Mouse (Mus musculus) cortical plate, adult 2 months (tissue): ENCODE data around the gene Crim1. TPM values are rescaled to one million over a fixed set of nuclear protein-coding genes. Genes with fewer than 3 reads are reported as not detected.

Experiments
- H3K27ac ChIP-seq: fragments of 200-500 bp; 2 replicates; pipeline ENCODE4 v1.5.1; 2012; ENCODE audit warnings: low read length, control low read depth, inconsistent platforms; ENCODE audit not compliant: insufficient read depth
- H3K4me1 ChIP-seq: fragments of 200-500 bp; 2 replicates; pipeline ENCODE4 v1.6.1; 2011; ENCODE audit warnings: low read length; ENCODE audit not compliant: control insufficient read depth, insufficient read depth
- H3K4me3 ChIP-seq: fragments of 200-500 bp; 2 replicates; pipeline ENCODE4 v1.5.1; 2011; ENCODE audit warnings: mild to moderate bottlenecking, low read length, control low read depth; ENCODE audit not compliant: insufficient read depth
- CTCF ChIP-seq: fragments of 200-500 bp; IDR thresholded peaks from 2 replicates; pipeline ENCODE4 v1.5.1; 2011; ENCODE audit warnings: mild to moderate bottlenecking, control low read depth, low read length; ENCODE audit not compliant: insufficient read depth; ENCODE audit errors: extremely low read depth
- POLR2A ChIP-seq: fragments of 200-500 bp; IDR thresholded peaks from 2 replicates; pipeline ENCODE4 v1.6.1; 2011; ENCODE audit warnings: mild to moderate bottlenecking, low read length, control low read depth; ENCODE audit not compliant: insufficient read depth; ENCODE audit errors: extremely low read depth
- polyA plus RNA-seq: library from polyadenylated mRNA; depleted of rRNA; stranded (reverse); fragments of >200 nt; gene quantifications from 2 replicates; pipeline ENCODE4 v1.2.3, GENCODE M21; 2012

Crim1 gene
- polyA plus RNA-seq, 1 experiment = 33.5 TPM

DNA sequence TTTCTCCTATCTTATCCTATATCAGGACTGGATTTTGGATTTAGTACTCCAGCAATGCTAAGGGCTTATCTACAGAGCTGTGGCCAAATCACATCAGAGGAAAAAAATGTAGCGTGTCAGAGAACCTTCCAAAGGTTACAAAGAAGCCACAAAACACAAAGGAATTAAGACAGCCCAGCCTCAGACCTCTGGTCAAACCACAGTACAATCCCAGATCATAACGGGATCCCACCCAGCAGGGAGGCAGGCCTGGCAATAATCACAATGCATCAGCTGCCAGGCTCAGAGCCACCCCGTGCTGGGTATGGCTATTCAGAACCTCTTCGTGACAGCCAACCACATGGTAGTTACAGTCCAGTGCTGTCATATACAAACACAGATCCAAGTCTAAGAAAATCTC lies 201.7 kb downstream of the Crim1 start:
- H3K27ac ChIP-seq = no peak overlapping the region
- H3K4me3 ChIP-seq = no peak overlapping the region
- H3K4me1 ChIP-seq = peaks cover 2% of the 10 kb centered on the region; the same call in 1 of the 2 replicates
- TF ChIP-seq POLR2A = no peak

DNA sequence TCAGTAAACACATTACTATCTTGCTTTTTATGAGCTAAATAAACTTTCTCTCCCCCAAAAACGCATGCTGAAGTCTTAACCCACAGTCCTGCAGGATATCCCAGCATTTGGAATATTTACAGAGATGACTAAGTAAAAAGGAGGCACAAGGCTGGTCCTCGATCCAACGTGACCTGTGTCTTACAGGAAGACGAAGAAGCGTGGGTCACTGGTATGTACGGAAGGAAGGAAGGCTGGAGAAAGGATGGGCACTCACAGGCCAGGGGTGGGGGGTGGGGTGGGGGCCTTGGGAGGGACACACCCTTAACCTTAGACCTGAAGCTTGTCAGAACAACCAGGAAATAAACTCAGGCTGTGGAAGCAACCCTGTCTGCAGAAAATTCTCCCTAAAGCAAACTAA lies 202.1 kb downstream of the Crim1 start:
- TF ChIP-seq CTCF (no peak), POLR2A (no peak)
- no peak overlapping the region for H3K4me3 ChIP-seq

DNA sequence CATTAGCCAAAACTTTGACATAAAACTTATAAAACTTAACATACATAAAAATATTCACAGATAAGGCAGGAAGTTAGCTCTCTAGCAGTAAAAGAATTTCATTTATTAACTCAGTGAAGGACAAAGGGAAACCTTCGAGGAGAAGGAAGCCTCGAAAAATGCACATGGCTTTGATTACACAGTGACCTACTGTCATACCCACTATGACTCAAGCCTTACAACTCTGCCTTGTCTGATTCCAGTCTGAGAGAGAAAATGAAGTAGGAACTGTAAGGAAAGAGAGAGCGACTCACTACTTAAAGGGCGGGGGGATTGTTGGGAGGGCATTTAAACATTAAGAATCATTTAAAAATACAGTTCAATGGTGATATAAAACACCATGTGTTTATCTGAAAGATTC lies 203.2 kb downstream of the Crim1 start:
- peaks cover 2% of the 10 kb centered on the region; the same call in 1 of the 2 replicates for H3K4me1 ChIP-seq
- no peak overlapping the region for H3K27ac ChIP-seq
- no peak overlapping the region for H3K4me3 ChIP-seq
- TF ChIP-seq POLR2A (no peak), CTCF (no peak)

More for the DNA sequence above, 202.1 kb downstream of the Crim1 start:
- Histone ChIP-seq H3K27ac (no peak overlapping the region), H3K4me1 (peaks cover 2% of the 10 kb centered on the region; the same call in 1 of the 2 replicates)

GRCm38 (mm10) chr17:78403804-78404203 lies 203.8 kb downstream of the Crim1 start:
- no peak for TF ChIP-seq CTCF
- TF ChIP-seq POLR2A = no peak
- Histone ChIP-seq H3K4me3 (no peak overlapping the region), H3K27ac (no peak overlapping the region), H3K4me1 (peaks cover 2% of the 10 kb centered on the region; the same call in 1 of the 2 replicates)

- H3K27ac ChIP-seq = no peak overlapping the region
Observed at GRCm38 (mm10) chr17:78405336-78405735, 205.3 kb downstream of the Crim1 start.

DNA sequence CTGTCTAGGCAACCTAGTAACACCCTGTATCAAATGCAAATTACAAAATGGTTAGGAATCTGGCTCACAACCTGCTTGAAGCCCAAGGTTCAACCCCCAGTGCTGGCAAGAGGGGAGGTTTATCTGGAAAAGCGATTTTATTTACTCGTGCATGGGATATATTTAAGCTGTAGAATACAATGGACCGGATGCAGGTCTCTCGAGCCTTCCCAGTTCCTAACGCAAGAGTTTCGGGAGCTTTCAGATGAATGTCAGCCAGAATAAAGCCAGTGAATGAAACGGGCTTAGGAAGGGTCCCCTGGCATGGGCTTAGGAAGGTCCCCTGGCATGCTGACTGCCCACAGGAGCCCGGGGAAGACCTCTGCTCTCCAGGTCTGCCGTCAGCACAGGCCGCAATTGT lies 206.8 kb downstream of the Crim1 start:
- TF ChIP-seq CTCF = no peak
- no peak for TF ChIP-seq POLR2A
- Histone ChIP-seq H3K4me3 (no peak overlapping the region), H3K27ac (no peak overlapping the region), H3K4me1 (no peaks in the 10 kb centered on the region; the same call in 1 of the 2 replicates)

More at GRCm38 (mm10) chr17:78405336-78405735, 205.3 kb downstream of the Crim1 start:
- TF ChIP-seq CTCF (no peak), POLR2A (no peak)
- Histone ChIP-seq H3K4me3 (no peak overlapping the region), H3K4me1 (peaks cover 1% of the 10 kb centered on the region; the same call in 1 of the 2 replicates)

GRCm38 (mm10) chr17:78407581-78407980 lies 207.5 kb downstream of the Crim1 start:
- Histone ChIP-seq H3K4me1 (no peaks in the 10 kb centered on the region), H3K27ac (no peak overlapping the region), H3K4me3 (no peak overlapping the region)
- TF ChIP-seq POLR2A (no peak), CTCF (no peak)

DNA sequence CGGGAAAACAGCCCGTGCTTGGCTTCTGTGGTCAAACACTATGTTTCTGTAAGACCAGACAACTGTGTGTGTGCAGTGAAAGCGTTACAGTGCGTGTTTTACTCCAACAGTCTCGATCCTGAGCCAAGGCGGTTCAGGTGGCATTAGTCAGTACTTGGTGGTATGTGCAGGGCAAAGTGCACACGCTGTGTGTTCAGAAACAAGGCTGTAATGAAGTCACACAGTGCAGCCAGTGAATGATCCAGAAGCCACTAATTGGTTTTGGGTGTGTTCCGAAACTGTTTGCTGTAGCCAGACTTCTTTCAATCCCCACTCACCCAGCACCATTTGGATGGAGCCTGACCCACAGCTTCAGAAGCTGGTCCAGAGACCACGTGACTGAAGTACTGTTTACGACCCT lies 208.3 kb downstream of the Crim1 start:
- H3K4me3 ChIP-seq = no peak overlapping the region
- TF ChIP-seq CTCF (no peak), POLR2A (no peak)
- no peaks in the 10 kb centered on the region for H3K4me1 ChIP-seq
- no peak overlapping the region for H3K27ac ChIP-seq

DNA sequence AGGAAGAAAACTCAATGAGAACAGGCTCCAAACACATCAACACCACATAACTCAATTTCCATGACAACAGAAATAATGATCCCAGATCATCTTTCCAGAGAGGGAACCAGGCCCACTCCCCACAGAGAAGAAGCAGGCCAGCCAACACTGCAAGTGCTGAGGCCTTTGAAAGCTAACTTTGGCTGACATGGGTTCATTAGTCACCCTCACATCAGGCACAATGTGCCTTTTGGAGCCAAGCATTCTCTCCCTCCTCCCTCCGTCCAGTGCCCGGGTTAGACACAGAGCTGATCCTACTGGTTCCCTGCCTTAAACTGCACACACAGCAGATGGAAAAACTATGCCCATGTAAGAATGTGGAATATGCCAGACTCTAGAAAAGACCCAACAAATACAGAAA lies 209.9 kb downstream of the Crim1 start:
- Histone ChIP-seq H3K4me1 (no peaks in the 10 kb centered on the region), H3K4me3 (no peak overlapping the region), H3K27ac (no peak overlapping the region)
- TF ChIP-seq POLR2A (no peak), CTCF (no peak)

- no peak overlapping the region for H3K4me3 ChIP-seq
- H3K27ac ChIP-seq = no peak overlapping the region
- H3K4me1 ChIP-seq = no peaks in the 10 kb centered on the region
- TF ChIP-seq CTCF (no peak), POLR2A (no peak)
Observed at GRCm38 (mm10) chr17:78415255-78415654, 215.2 kb downstream of the Crim1 start.
